Mouse (Mus musculus): Measurements from ENCODE around the gene Dscam.

Dscam gene

GRCm38 (mm10) chr16:97170513-97171081 is at the start of gene Dscam:
Dscam (minus strand) TSS chr16:97170752.
- in situ Hi-C loops (cut with MboI; ENCODE audit: unreplicated experiment in 2 of 2): no loop called here

- in situ Hi-C loops (cut with MboI; ENCODE audit: unreplicated experiment in 2 of 2): no loop called here
Measured at GRCm38 (mm10) chr16:97219381-97219780, 48.8 kb upstream of the Dscam start.

- in situ Hi-C loops (cut with MboI; ENCODE audit: unreplicated experiment in 2 of 2): no loop called here
Measured at GRCm38 (mm10) chr16:97209997-97210396, 39.4 kb upstream of the Dscam start.

GRCm38 (mm10) chr16:97208276-97208675 is 37.7 kb upstream of the Dscam start:
- in situ Hi-C loops (cut with MboI; ENCODE audit: unreplicated experiment in 2 of 2): no loop called here

GRCm38 (mm10) chr16:97204090-97204489 is 33.5 kb upstream of the Dscam start:
- in situ Hi-C loops (cut with MboI; ENCODE audit: unreplicated experiment in 2 of 2): no loop called here

GRCm38 (mm10) chr16:97203554-97203953 is 33.0 kb upstream of the Dscam start:
- in situ Hi-C loops (cut with MboI; ENCODE audit: unreplicated experiment in 2 of 2): no loop called here

- in situ Hi-C loops (cut with MboI; ENCODE audit: unreplicated experiment in 2 of 2): no loop called here
Measured at GRCm38 (mm10) chr16:97194630-97195029, 24.1 kb upstream of the Dscam start.

- in situ Hi-C loops (cut with MboI; ENCODE audit: unreplicated experiment in 2 of 2): no loop called here
Measured at GRCm38 (mm10) chr16:97194179-97194578, 23.6 kb upstream of the Dscam start.

- in situ Hi-C loops (cut with MboI; ENCODE audit: unreplicated experiment in 2 of 2): no loop called here
Measured at GRCm38 (mm10) chr16:97192296-97192695, 21.7 kb upstream of the Dscam start.

- in situ Hi-C loops (cut with MboI; ENCODE audit: unreplicated experiment in 2 of 2): no loop called here
Measured at GRCm38 (mm10) chr16:97190604-97191003, 20.1 kb upstream of the Dscam start.

GRCm38 (mm10) chr16:97171500-97171899 is 948 bp upstream of the Dscam start:
- in situ Hi-C loops (cut with MboI; ENCODE audit: unreplicated experiment in 2 of 2): no loop called here

GRCm38 (mm10) chr16:97169901-97170512 is 545 bp downstream of the Dscam start:
- in situ Hi-C loops (cut with MboI; ENCODE audit: unreplicated experiment in 2 of 2): no loop called here

GRCm38 (mm10) chr16:97168614-97169013 is 1.9 kb downstream of the Dscam start:
- in situ Hi-C loops (cut with MboI; ENCODE audit: unreplicated experiment in 2 of 2): no loop called here

- in situ Hi-C loops (cut with MboI; ENCODE audit: unreplicated experiment in 2 of 2): no loop called here
Measured at GRCm38 (mm10) chr16:97168030-97168429, 2.5 kb downstream of the Dscam start.

GRCm38 (mm10) chr16:97166166-97166565 is 4.4 kb downstream of the Dscam start:
- in situ Hi-C loops (cut with MboI; ENCODE audit: unreplicated experiment in 2 of 2): no loop called here

- in situ Hi-C loops (cut with MboI; ENCODE audit: unreplicated experiment in 2 of 2): no loop called here
Measured at GRCm38 (mm10) chr16:97165444-97166121, 5.0 kb downstream of the Dscam start.

- in situ Hi-C loops (cut with MboI; ENCODE audit: unreplicated experiment in 2 of 2): no loop called here
Measured at GRCm38 (mm10) chr16:97158279-97158678, 12.3 kb downstream of the Dscam start.

GRCm38 (mm10) chr16:97144544-97145194 is 25.9 kb downstream of the Dscam start:
- in situ Hi-C loops (cut with MboI; ENCODE audit: unreplicated experiment in 2 of 2): no loop called here

GRCm38 (mm10) chr16:97141943-97142342 is 28.6 kb downstream of the Dscam start:
- in situ Hi-C loops (cut with MboI; ENCODE audit: unreplicated experiment in 2 of 2): no loop called here

GRCm38 (mm10) chr16:97135003-97135827 is 35.3 kb downstream of the Dscam start:
- in situ Hi-C loops (cut with MboI; ENCODE audit: unreplicated experiment in 2 of 2): no loop called here

GRCm38 (mm10) chr16:97127296-97127695 is 43.3 kb downstream of the Dscam start:
- in situ Hi-C loops (cut with MboI; ENCODE audit: unreplicated experiment in 2 of 2): no loop called here

Measured in v-Abl transformed pro-B cells (cell line).